Mouse (Mus musculus) lung, adult 2 months (tissue): ENCODE data around the gene Tnrc18.

ENCODE experiments used
- CTCF ChIP-seq: fragments of 200-500 bp; IDR thresholded peaks from 2 replicates; pipeline ENCODE4 v1.5.1; 2011; ENCODE audit warnings: mild to moderate bottlenecking, low read length, control low read depth; ENCODE audit not compliant: insufficient read depth
- POLR2A ChIP-seq: fragments of 200-500 bp; IDR thresholded peaks from 2 replicates; pipeline ENCODE4 v1.6.1; 2011; ENCODE audit warnings: low read depth, mild to moderate bottlenecking, control low read depth, low read length, borderline replicate concordance; ENCODE audit errors: extremely low read depth

DNA sequence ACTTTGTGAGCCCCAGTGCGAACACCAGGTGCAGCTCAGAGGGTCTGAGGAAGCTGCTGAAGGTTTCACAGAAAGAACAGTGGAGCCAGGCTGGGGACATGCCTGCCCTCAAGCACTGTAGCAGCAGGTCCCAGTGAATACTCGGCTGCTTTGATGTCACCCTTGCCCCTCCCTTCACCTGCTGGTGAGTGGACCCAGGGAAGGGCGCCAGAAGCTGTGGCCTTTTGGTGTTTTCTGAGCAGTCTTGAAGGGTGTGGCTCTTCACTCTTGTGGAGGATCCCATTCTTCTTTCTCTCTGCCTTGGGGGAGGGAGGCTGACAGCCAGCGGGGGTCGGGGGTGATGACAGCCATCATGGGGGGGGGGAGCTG, 34.2 kb upstream of the Tnrc18 start:
- TF ChIP-seq CTCF = no peak
- TF ChIP-seq POLR2A = no peak
